Mouse (Mus musculus): ENCODE measurements around the gene Sf3b3. TPM values are rescaled to one million over a fixed set of nuclear protein-coding genes. Genes with fewer than 3 reads are reported as not detected.
"Not testable (repeated sequence)": the region's sequence is repeated elsewhere in the genome, so short reads cannot be mapped to it uniquely, and the experiment has no call there.

Gene Sf3b3
- polyA plus RNA-seq, 1 experiment from 2014 or later = 75.4 TPM

GRCm38 (mm10) chr8:110788981-110789380 lies 57.6 kb downstream of the Sf3b3 start:
- 44% methylated on average over 12 of the region's 12 CpGs for WGBS (ENCODE audit: insufficient replicate concordance)

GRCm38 (mm10) chr8:110787411-110787954 lies 59.1 kb downstream of the Sf3b3 start:
- 71% methylated on average over 9 of the region's 9 CpGs for WGBS (ENCODE audit: insufficient replicate concordance)
- H3K36me3 ChIP-seq = no peaks in the 10 kb centered on the region
- no peak overlapping the region for H3K4me3 ChIP-seq (replicated peaks)
- peaks cover 4% of the 10 kb centered on the region; the same call in 1 of the 2 replicates for H3K27me3 ChIP-seq
- H3K4me2 ChIP-seq = no peak overlapping the region
- no peaks in the 10 kb centered on the region for H3K9me3 ChIP-seq (replicated peaks)
- no peak overlapping the region for H3K27ac ChIP-seq
- H3K9ac ChIP-seq = no peak overlapping the region
- ATAC-seq (ENCODE audit: low read depth) (no peak), DNase-seq (no peak)
- H3K4me1 ChIP-seq (replicated peaks) = peaks cover 6% of the 10 kb centered on the region

More at GRCm38 (mm10) chr8:110788981-110789380, 57.6 kb downstream of the Sf3b3 start:
- H3K4me3 ChIP-seq (replicated peaks) = no peak overlapping the region
- peaks cover 7% of the 10 kb centered on the region; the same call in 1 of the 2 replicates for H3K27me3 ChIP-seq
- no peak overlapping the region for H3K27ac ChIP-seq
- DNase-seq = no peak
- no peak for ATAC-seq (ENCODE audit: low read depth)
- no peak overlapping the region for H3K9ac ChIP-seq
- H3K4me1 ChIP-seq (replicated peaks) = peaks cover 6% of the 10 kb centered on the region
- no peak overlapping the region for H3K4me2 ChIP-seq
- no peaks in the 10 kb centered on the region for H3K9me3 ChIP-seq (replicated peaks)
- H3K36me3 ChIP-seq = no peaks in the 10 kb centered on the region

GRCm38 (mm10) chr8:110786934-110787333 lies 59.7 kb downstream of the Sf3b3 start:
- Histone ChIP-seq H3K4me2 (no peak overlapping the region), H3K36me3 (no peaks in the 10 kb centered on the region), H3K4me3 (replicated peaks) (no peak overlapping the region), H3K27ac (no peak overlapping the region), H3K4me1 (replicated peaks) (peaks cover 6% of the 10 kb centered on the region), H3K9ac (no peak overlapping the region), H3K27me3 (peaks cover 4% of the 10 kb centered on the region; the same call in 1 of the 2 replicates), H3K9me3 (replicated peaks) (no peaks in the 10 kb centered on the region)
- WGBS (ENCODE audit: insufficient replicate concordance) = 61% methylated on average over 8 of the region's 8 CpGs
- ATAC-seq (ENCODE audit: low read depth) = no peak
- DNase-seq = no peak

- not testable (repeated sequence) for H3K9me3 ChIP-seq (replicated peaks); H3K36me3 ChIP-seq; H3K4me1 ChIP-seq (replicated peaks); H3K4me3 ChIP-seq (replicated peaks); H3K27ac ChIP-seq; H3K4me2 ChIP-seq; H3K27me3 ChIP-seq; H3K9ac ChIP-seq
- 54% methylated on average over 7 of the region's 7 CpGs for WGBS (ENCODE audit: insufficient replicate concordance)
- peak; percentile 29 for DNase-seq
- peak; percentile 50; the same call in 1 of the 2 replicates for ATAC-seq (ENCODE audit: low read depth)
Observed at GRCm38 (mm10) chr8:110786501-110786900, 60.1 kb downstream of the Sf3b3 start.

GRCm38 (mm10) chr8:110785366-110785765 lies 61.2 kb downstream of the Sf3b3 start:
- DNase-seq (no peak), ATAC-seq (ENCODE audit: low read depth) (no peak)
- Histone ChIP-seq H3K9me3 (replicated peaks) (no peaks in the 10 kb centered on the region), H3K36me3 (no peaks in the 10 kb centered on the region), H3K27ac (no peak overlapping the region), H3K9ac (no peak overlapping the region), H3K4me2 (no peak overlapping the region), H3K27me3 (peaks cover 4% of the 10 kb centered on the region; the same call in 1 of the 2 replicates), H3K4me3 (replicated peaks) (no peak overlapping the region), H3K4me1 (replicated peaks) (peaks cover 6% of the 10 kb centered on the region)
- 58% methylated on average over 2 of the region's 2 CpGs for WGBS (ENCODE audit: insufficient replicate concordance)

- ATAC-seq (ENCODE audit: low read depth) = no peak
- DNase-seq = no peak
Observed at GRCm38 (mm10) chr8:110779924-110780718, 66.5 kb downstream of the Sf3b3 start.

GRCm38 (mm10) chr8:110776335-110776734 lies 70.3 kb downstream of the Sf3b3 start:
- Histone ChIP-seq H3K27ac (no peak overlapping the region), H3K9me3 (replicated peaks) (no peaks in the 10 kb centered on the region; the same call in 1 of the 2 replicates), H3K36me3 (no peaks in the 10 kb centered on the region), H3K4me3 (replicated peaks) (no peak overlapping the region), H3K9ac (no peak overlapping the region), H3K27me3 (no peaks in the 10 kb centered on the region), H3K4me1 (replicated peaks) (no peaks in the 10 kb centered on the region), H3K4me2 (no peak overlapping the region)
- ATAC-seq (ENCODE audit: low read depth) = no peak
- DNase-seq = no peak
- WGBS (ENCODE audit: insufficient replicate concordance) = 84% methylated on average over 3 of the region's 3 CpGs

More at GRCm38 (mm10) chr8:110779924-110780718, 66.5 kb downstream of the Sf3b3 start:
- H3K9ac ChIP-seq = no peak overlapping the region
- no peaks in the 10 kb centered on the region for H3K27me3 ChIP-seq
- no peaks in the 10 kb centered on the region for H3K36me3 ChIP-seq
- no peak overlapping the region for H3K27ac ChIP-seq
- no peaks in the 10 kb centered on the region; the same call in 1 of the 2 replicates for H3K9me3 ChIP-seq (replicated peaks)
- no peak overlapping the region for H3K4me2 ChIP-seq
- WGBS (ENCODE audit: insufficient replicate concordance) = 66% methylated on average over 13 of the region's 13 CpGs
- no peaks in the 10 kb centered on the region for H3K4me1 ChIP-seq (replicated peaks)
- no peak overlapping the region for H3K4me3 ChIP-seq (replicated peaks)

GRCm38 (mm10) chr8:110775721-110776120 lies 70.9 kb downstream of the Sf3b3 start:
- no peaks in the 10 kb centered on the region for H3K4me1 ChIP-seq (replicated peaks)
- H3K36me3 ChIP-seq = no peaks in the 10 kb centered on the region
- no peaks in the 10 kb centered on the region; the same call in 1 of the 2 replicates for H3K9me3 ChIP-seq (replicated peaks)
- ATAC-seq (ENCODE audit: low read depth) (no peak), DNase-seq (no peak)
- no peak overlapping the region for H3K9ac ChIP-seq
- H3K4me3 ChIP-seq (replicated peaks) = no peak overlapping the region
- no peak overlapping the region for H3K4me2 ChIP-seq
- WGBS (ENCODE audit: insufficient replicate concordance) = 62% methylated on average over 3 of the region's 3 CpGs
- no peaks in the 10 kb centered on the region for H3K27me3 ChIP-seq
- no peak overlapping the region for H3K27ac ChIP-seq

- H3K9ac ChIP-seq = no peak overlapping the region
- ATAC-seq (ENCODE audit: low read depth) = no peak
- 59% methylated on average over 8 of the region's 8 CpGs for WGBS (ENCODE audit: insufficient replicate concordance)
- H3K4me1 ChIP-seq (replicated peaks) = no peaks in the 10 kb centered on the region
- H3K27ac ChIP-seq = no peak overlapping the region
- H3K4me3 ChIP-seq (replicated peaks) = no peak overlapping the region
- no peak for DNase-seq
- H3K4me2 ChIP-seq = no peak overlapping the region
- H3K36me3 ChIP-seq = no peaks in the 10 kb centered on the region
- no peaks in the 10 kb centered on the region; the same call in 1 of the 2 replicates for H3K9me3 ChIP-seq (replicated peaks)
- no peaks in the 10 kb centered on the region for H3K27me3 ChIP-seq
Observed at GRCm38 (mm10) chr8:110775316-110775715, 71.3 kb downstream of the Sf3b3 start.

GRCm38 (mm10) chr8:110774725-110775124 lies 71.9 kb downstream of the Sf3b3 start:
- ATAC-seq (ENCODE audit: low read depth) = no peak
- no peaks in the 10 kb centered on the region for H3K4me1 ChIP-seq (replicated peaks)
- no peak for DNase-seq

GRCm38 (mm10) chr8:110774047-110774446 lies 72.5 kb downstream of the Sf3b3 start:
- DNase-seq (no peak), ATAC-seq (ENCODE audit: low read depth) (no peak)
- no peak overlapping the region for H3K9ac ChIP-seq
- H3K4me1 ChIP-seq (replicated peaks) = no peaks in the 10 kb centered on the region
- no peaks in the 10 kb centered on the region; the same call in 1 of the 2 replicates for H3K9me3 ChIP-seq (replicated peaks)
- 54% methylated on average over 3 of the region's 3 CpGs for WGBS (ENCODE audit: insufficient replicate concordance)
- H3K27me3 ChIP-seq = no peaks in the 10 kb centered on the region
- no peaks in the 10 kb centered on the region for H3K36me3 ChIP-seq
- H3K27ac ChIP-seq = no peak overlapping the region
- H3K4me3 ChIP-seq (replicated peaks) = no peak overlapping the region
- H3K4me2 ChIP-seq = no peak overlapping the region

More at GRCm38 (mm10) chr8:110774725-110775124, 71.9 kb downstream of the Sf3b3 start:
- Histone ChIP-seq H3K27ac (no peak overlapping the region), H3K4me3 (replicated peaks) (no peak overlapping the region), H3K9ac (no peak overlapping the region), H3K27me3 (no peaks in the 10 kb centered on the region), H3K9me3 (replicated peaks) (no peaks in the 10 kb centered on the region; the same call in 1 of the 2 replicates), H3K4me2 (no peak overlapping the region), H3K36me3 (no peaks in the 10 kb centered on the region)
- 78% methylated on average over 6 of the region's 6 CpGs for WGBS (ENCODE audit: insufficient replicate concordance)

All from liver, embryonic 13.5 days (tissue).